Mouse (Mus musculus) liver, adult 2 months (tissue): ENCODE results near the gene Fam241b.

ENCODE experiments used
- CTCF ChIP-seq: fragments of 200-500 bp; IDR thresholded peaks from 2 replicates; pipeline ENCODE4 v1.5.1; 2011; ENCODE audit warnings: low read depth, low read length, control low read depth
- POLR2A ChIP-seq: fragments of 200-500 bp; IDR thresholded peaks from 2 replicates; pipeline ENCODE4 v1.6.1; 2011; ENCODE audit warnings: low read length, control low read depth; ENCODE audit not compliant: insufficient read depth; ENCODE audit errors: extremely low read depth

GRCm38 (mm10) chr10:62069398-62069797 is 74.3 kb downstream of the Fam241b start:
- TF ChIP-seq POLR2A (no peak), CTCF (no peak)
